Mouse (Mus musculus) stomach, postnatal 0 days (tissue): ENCODE results near the gene Rdx. TPM values are rescaled to one million over a fixed set of nuclear protein-coding genes. Genes with fewer than 3 reads are reported as not detected.
"Not testable (repeated sequence)": the region's sequence is repeated elsewhere in the genome, so short reads cannot be mapped to it uniquely, and the experiment has no call there.

ENCODE experiments used
- ATAC-seq: fragments of 200-750 bp; cut with Nextera tagmentation; 2 replicates; pipeline ENCODE4 v1.8.0; 2017; ENCODE audit not compliant: low FRiP score, low TSS enrichment
- DNase-seq: peaks from one replicate; pipeline ENCODE4 v3.0.0-alpha.2; 2016; ENCODE audit warnings: low spot score
- H3K27ac ChIP-seq: fragments of 300-500 bp; sonication (generic); replicated peaks from 2 replicates; pipeline ENCODE4 v1.5.1; 2014; ENCODE audit warnings: mild to moderate bottlenecking, control low read depth
- H3K27me3 ChIP-seq: fragments of 300-500 bp; sonication (generic); 2 replicates; pipeline ENCODE4 v1.6.1; 2014; ENCODE audit warnings: low read length; ENCODE audit not compliant: control insufficient read depth, insufficient read depth
- H3K36me3 ChIP-seq: fragments of 300-500 bp; sonication (generic); 2 replicates; pipeline ENCODE4 v1.6.1; 2014; ENCODE audit warnings: low read length, mixed read lengths; ENCODE audit not compliant: control insufficient read depth, insufficient read depth
- H3K4me1 ChIP-seq: fragments of 300-500 bp; sonication (generic); replicated peaks from 2 replicates; pipeline ENCODE4 v1.6.1; 2014; ENCODE audit warnings: antibody characterized with exemption; ENCODE audit not compliant: control insufficient read depth, insufficient read depth
- H3K4me2 ChIP-seq: fragments of 300-500 bp; sonication (generic); replicated peaks from 2 replicates; pipeline ENCODE4 v1.6.1; 2014; ENCODE audit warnings: low read depth, mild to moderate bottlenecking, control low read depth, moderate library complexity
- H3K4me3 ChIP-seq: fragments of 300-500 bp; sonication (generic); 2 replicates; pipeline ENCODE4 v1.5.1; 2014; ENCODE audit warnings: low read depth, low read length, control low read depth
- H3K9ac ChIP-seq: fragments of 300-500 bp; sonication (generic); 2 replicates; pipeline ENCODE4 v1.6.1; 2014; ENCODE audit warnings: mild to moderate bottlenecking, low read length, control low read depth, mixed read lengths
- H3K9me3 ChIP-seq: fragments of 300-500 bp; sonication (generic); 2 replicates; pipeline ENCODE4 v1.6.1; 2016; ENCODE audit warnings: low read length; ENCODE audit not compliant: control insufficient read depth
- CTCF ChIP-seq: IDR thresholded peaks from 2 replicates; pipeline ENCODE4 v1.5.1; 2016; ENCODE audit warnings: antibody characterized with exemption, low read depth, mild to moderate bottlenecking, moderate library complexity
- EP300 ChIP-seq: optimal IDR thresholded peaks from 2 replicates; pipeline ENCODE3; 2016; ENCODE audit warnings: antibody characterized with exemption
- WGBS: fragments of 180-500 bp; shearing (Covaris S2); extraction: QIAGEN DNeasy Blood & Tissue Kit; methylation state at CpG from one replicate; pipeline ENCODE4 v1.1.7; 2014; 5-methylcytosine and 5-hydroxymethylcytosine counted together
- polyA plus RNA-seq: library from polyadenylated mRNA; unstranded; fragments of >200 nt; fragmentation: Nextera tagmentation; extraction: Ambion mirVana; gene quantifications from 2 replicates; pipeline ENCODE4 v1.2.1, GENCODE M21; 2015

Rdx gene
- polyA plus RNA-seq, 1 experiment from 2014 or later, result 52.7 TPM

GRCm38 (mm10) chr9:52059788-52060187, 12.8 kb downstream of the Rdx start:
- Histone ChIP-seq H3K4me3 (no peak overlapping the region), H3K9me3 (no peaks in the 10 kb centered on the region), H3K4me1 (no peaks in the 10 kb centered on the region), H3K27me3 (no peaks in the 10 kb centered on the region), H3K4me2 (no peak overlapping the region), H3K27ac (no peak overlapping the region), H3K9ac (no peak overlapping the region), H3K36me3 (peaks cover 3% of the 10 kb centered on the region; the same call in 1 of the 2 replicates)
- WGBS, result 45% methylated on average over 2 of the region's 2 CpGs
- no peak for DNase-seq
- no peak for TF ChIP-seq EP300
- TF ChIP-seq CTCF, result no peak
- no peak for ATAC-seq

- Histone ChIP-seq H3K4me1 (no peaks in the 10 kb centered on the region), H3K27ac (no peak overlapping the region), H3K4me2 (no peak overlapping the region), H3K4me3 (no peak overlapping the region), H3K27me3 (no peaks in the 10 kb centered on the region), H3K36me3 (peaks cover 18% of the 10 kb centered on the region), H3K9me3 (no peaks in the 10 kb centered on the region), H3K9ac (no peak overlapping the region)
- WGBS, result 90% methylated on average over 2 of the region's 2 CpGs
- no peak for ATAC-seq
- TF ChIP-seq CTCF (no peak), EP300 (no peak)
- DNase-seq, result no peak
Measured at GRCm38 (mm10) chr9:52070052-52070451, 23.1 kb downstream of the Rdx start.

GRCm38 (mm10) chr9:52071352-52071751, 24.4 kb downstream of the Rdx start:
- H3K9me3 ChIP-seq, DNase-seq, H3K27me3 ChIP-seq, H3K9ac ChIP-seq, H3K27ac ChIP-seq, H3K4me2 ChIP-seq, ATAC-seq, H3K4me3 ChIP-seq, H3K4me1 ChIP-seq: not testable (repeated sequence)
- H3K36me3 ChIP-seq, result peaks cover 18% of the 10 kb centered on the region

- H3K27me3 ChIP-seq, result no peaks in the 10 kb centered on the region
- H3K4me2 ChIP-seq, result no peak overlapping the region
- H3K4me3 ChIP-seq, result no peak overlapping the region
- H3K9me3 ChIP-seq, result no peaks in the 10 kb centered on the region
- H3K27ac ChIP-seq, result no peak overlapping the region
- H3K36me3 ChIP-seq, result peaks cover 18% of the 10 kb centered on the region
- no peaks in the 10 kb centered on the region for H3K4me1 ChIP-seq
- no peak overlapping the region for H3K9ac ChIP-seq
- TF ChIP-seq CTCF, result peak; percentile 28; the same call in 1 of the 2 replicates
- no peak for TF ChIP-seq EP300
- ATAC-seq (no peak), DNase-seq (no peak)
Measured at GRCm38 (mm10) chr9:52072202-52072601, 25.2 kb downstream of the Rdx start.

- no peak overlapping the region for H3K4me3 ChIP-seq
- no peak for ATAC-seq
- 85% methylated on average over 2 of the region's 2 CpGs for WGBS
- no peak overlapping the region for H3K9ac ChIP-seq
- no peak overlapping the region for H3K4me2 ChIP-seq
- peaks cover 19% of the 10 kb centered on the region for H3K36me3 ChIP-seq
- no peaks in the 10 kb centered on the region for H3K27me3 ChIP-seq
- H3K9me3 ChIP-seq, result no peaks in the 10 kb centered on the region
- no peak for DNase-seq
- TF ChIP-seq CTCF (no peak), EP300 (no peak)
- no peaks in the 10 kb centered on the region for H3K4me1 ChIP-seq
- H3K27ac ChIP-seq, result no peak overlapping the region
Measured at GRCm38 (mm10) chr9:52076089-52076488, 29.1 kb downstream of the Rdx start.

- no peak overlapping the region for H3K27ac ChIP-seq
- WGBS, result 64% methylated on average over 1 of the region's 1 CpGs
- no peaks in the 10 kb centered on the region for H3K27me3 ChIP-seq
- no peaks in the 10 kb centered on the region for H3K4me1 ChIP-seq
- no peak for TF ChIP-seq EP300
- TF ChIP-seq CTCF, result no peak
- no peak overlapping the region for H3K4me2 ChIP-seq
- DNase-seq (no peak), ATAC-seq (no peak)
- H3K36me3 ChIP-seq, result peaks cover 19% of the 10 kb centered on the region
- no peak overlapping the region for H3K9ac ChIP-seq
- no peaks in the 10 kb centered on the region for H3K9me3 ChIP-seq
- no peak overlapping the region for H3K4me3 ChIP-seq
Measured at GRCm38 (mm10) chr9:52077692-52078091, 30.7 kb downstream of the Rdx start.
